Mouse (Mus musculus): ENCODE data around the gene Cpb2.

Gene Cpb2

GRCm38 (mm10) chr14:75242087-75242486 is at the start of gene Cpb2:
Cpb2 (plus strand) TSS chr14:75242287.
- no peak for DNase-seq (ENCODE audit: low spot score in 2 of 2)

GRCm38 (mm10) chr14:75192427-75192826 is 49.7 kb upstream of the Cpb2 start:
- no peak for DNase-seq (ENCODE audit: low spot score in 2 of 2)

GRCm38 (mm10) chr14:75192858-75193257 is 49.2 kb upstream of the Cpb2 start:
- no peak for DNase-seq (ENCODE audit: low spot score in 2 of 2)

GRCm38 (mm10) chr14:75195530-75195929 is 46.6 kb upstream of the Cpb2 start:
- no peak for DNase-seq (ENCODE audit: low spot score in 2 of 2)

- peak; percentile 62 to 83 for DNase-seq (ENCODE audit: low spot score in 2 of 2)
These were observed 45.1 kb upstream of the Cpb2 start for GRCm38 (mm10) chr14:75197027-75197426.

- DNase-seq (ENCODE audit: low spot score in 2 of 2) = no peak
These were observed 44.4 kb upstream of the Cpb2 start for GRCm38 (mm10) chr14:75197660-75198059.

- DNase-seq (ENCODE audit: low spot score in 2 of 2) = no peak
These were observed 36.6 kb upstream of the Cpb2 start for GRCm38 (mm10) chr14:75205363-75206051.

GRCm38 (mm10) chr14:75206307-75206706 is 35.8 kb upstream of the Cpb2 start:
- DNase-seq (ENCODE audit: low spot score in 2 of 2) = no peak

- no peak for DNase-seq (ENCODE audit: low spot score in 2 of 2)
These were observed 33.4 kb upstream of the Cpb2 start for GRCm38 (mm10) chr14:75208572-75209151.

GRCm38 (mm10) chr14:75213752-75214151 is 28.3 kb upstream of the Cpb2 start:
- DNase-seq (ENCODE audit: low spot score in 2 of 2) = no peak

GRCm38 (mm10) chr14:75218843-75219242 is 23.2 kb upstream of the Cpb2 start:
- DNase-seq (ENCODE audit: low spot score in 2 of 2) = no peak

- no peak for DNase-seq (ENCODE audit: low spot score in 2 of 2)
These were observed 22.7 kb upstream of the Cpb2 start for GRCm38 (mm10) chr14:75219250-75219913.

GRCm38 (mm10) chr14:75222386-75222785 is 19.7 kb upstream of the Cpb2 start:
- DNase-seq (ENCODE audit: low spot score in 2 of 2) = no peak

GRCm38 (mm10) chr14:75227453-75228084 is 14.5 kb upstream of the Cpb2 start:
- no peak for DNase-seq (ENCODE audit: low spot score in 2 of 2)

- DNase-seq (ENCODE audit: low spot score in 2 of 2) = peak; percentile 29 to 32
These were observed 12.3 kb upstream of the Cpb2 start for GRCm38 (mm10) chr14:75229834-75230233.

GRCm38 (mm10) chr14:75233070-75233469 is 9.0 kb upstream of the Cpb2 start:
- DNase-seq (ENCODE audit: low spot score in 2 of 2) = no peak

- no peak for DNase-seq (ENCODE audit: low spot score in 2 of 2)
These were observed 6.5 kb upstream of the Cpb2 start for GRCm38 (mm10) chr14:75235552-75235951.

GRCm38 (mm10) chr14:75235955-75236635 is 6.0 kb upstream of the Cpb2 start:
- DNase-seq (ENCODE audit: low spot score in 2 of 2) = peak; percentile 45 to 54

GRCm38 (mm10) chr14:75236636-75237003 is 5.5 kb upstream of the Cpb2 start:
- DNase-seq (ENCODE audit: low spot score in 2 of 2) = no peak

- DNase-seq (ENCODE audit: low spot score in 2 of 2) = no peak
These were observed 5.0 kb upstream of the Cpb2 start for GRCm38 (mm10) chr14:75237096-75237495.

- no peak for DNase-seq (ENCODE audit: low spot score in 2 of 2)
These were observed 3.9 kb upstream of the Cpb2 start for GRCm38 (mm10) chr14:75238054-75238692.

All from right cerebral cortex, adult 2 months (tissue).